Mouse (Mus musculus) cerebellum, adult 8-10 months (tissue): ENCODE data around the gene Samt1.
"Not testable (repeated sequence)": the region's sequence is repeated elsewhere in the genome, so short reads cannot be mapped to it uniquely, and the experiment has no call there.

Source experiments
- DNase-seq: peaks from one replicate; pipeline ENCODE4 v3.0.0; 2022

Samt1 gene

DNA sequence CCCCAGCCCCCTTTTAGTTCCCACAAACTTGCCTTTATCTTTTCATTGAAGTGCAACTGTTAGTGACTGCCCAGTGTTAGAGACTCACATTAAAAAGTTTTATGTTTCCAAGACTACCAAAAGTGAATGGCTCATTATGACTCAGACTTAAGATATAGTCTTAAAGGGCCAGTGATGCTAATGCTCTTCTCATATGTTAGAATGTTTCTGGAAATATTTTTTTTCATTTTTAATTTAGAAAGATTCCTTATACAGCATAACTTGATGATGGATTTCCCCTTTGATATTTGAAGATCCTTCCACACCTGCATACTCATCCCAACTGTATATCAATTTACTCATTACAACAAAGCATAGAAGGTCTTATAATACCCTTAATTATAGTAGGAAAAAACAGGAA lies at the start of gene Samt1:
Gene Samt1 (minus strand): TSS at position 101 of the 400 bp plus-strand sequence.
- DNase-seq: not testable (repeated sequence)

DNA sequence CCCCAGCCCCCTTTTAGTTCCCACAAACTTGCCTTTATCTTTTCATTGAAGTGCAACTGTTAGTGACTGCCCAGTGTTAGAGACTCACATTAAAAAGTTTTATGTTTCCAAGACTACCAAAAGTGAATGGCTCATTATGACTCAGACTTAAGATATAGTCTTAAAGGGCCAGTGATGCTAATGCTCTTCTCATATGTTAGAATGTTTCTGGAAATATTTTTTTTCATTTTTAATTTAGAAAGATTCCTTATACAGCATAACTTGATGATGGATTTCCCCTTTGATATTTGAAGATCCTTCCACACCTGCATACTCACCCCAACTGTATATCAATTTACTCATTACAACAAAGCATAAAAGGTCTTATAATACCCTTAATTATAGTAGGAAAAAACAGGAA lies 42.5 kb upstream of the Samt1 start, which contains the start of gene Gm10057:
Gene Gm10057 (minus strand): TSS at position 101 of the 400 bp plus-strand sequence.
- not testable (repeated sequence) for DNase-seq

DNA sequence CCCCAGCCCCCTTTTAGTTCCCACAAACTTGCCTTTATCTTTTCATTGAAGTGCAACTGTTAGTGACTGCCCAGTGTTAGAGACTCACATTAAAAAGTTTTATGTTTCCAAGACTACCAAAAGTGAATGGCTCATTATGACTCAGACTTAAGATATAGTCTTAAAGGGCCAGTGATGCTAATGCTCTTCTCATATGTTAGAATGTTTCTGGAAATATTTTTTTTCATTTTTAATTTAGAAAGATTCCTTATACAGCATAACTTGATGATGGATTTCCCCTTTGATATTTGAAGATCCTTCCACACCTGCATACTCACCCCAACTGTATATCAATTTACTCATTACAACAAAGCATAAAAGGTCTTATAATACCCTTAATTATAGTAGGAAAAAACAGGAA lies 21.3 kb upstream of the Samt1 start, which contains the start of gene 4921511M17Rik:
Gene 4921511M17Rik (minus strand): TSS at position 101 of the 400 bp plus-strand sequence.
- not testable (repeated sequence) for DNase-seq

- DNase-seq: not testable (repeated sequence)
Measured at GRCm38 (mm10) chrX:153976914-153977313, 35.5 kb downstream of the Samt1 start.

DNA sequence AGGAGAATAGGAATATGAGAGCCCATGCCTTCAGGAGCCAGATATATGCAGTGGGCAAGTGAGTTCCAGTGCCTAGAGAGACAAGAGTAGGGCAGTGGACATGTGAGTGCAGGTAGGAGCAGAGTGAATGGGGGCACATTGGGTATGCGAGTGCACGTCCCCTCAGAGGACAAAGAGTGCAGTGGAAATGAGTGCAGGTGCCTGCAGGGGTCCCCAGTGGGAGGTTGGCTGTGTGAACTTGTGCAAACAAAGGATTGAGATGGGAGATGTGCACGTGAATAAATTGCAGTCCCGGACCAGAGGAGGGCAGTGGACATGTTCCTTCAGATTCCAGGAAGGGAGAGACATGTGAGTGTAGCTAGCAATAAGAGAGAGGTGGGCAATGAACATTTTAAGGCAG lies 36.0 kb downstream of the Samt1 start:
- not testable (repeated sequence) for DNase-seq

- no peak for DNase-seq
Measured at GRCm38 (mm10) chrX:153974450-153974849, 38.0 kb downstream of the Samt1 start.

GRCm38 (mm10) chrX:153952866-153953265 lies 59.6 kb downstream of the Samt1 start:
- DNase-seq: not testable (repeated sequence)
